Mouse (Mus musculus): Measurements from ENCODE around the gene Lrguk. TPM values are rescaled to one million over a fixed set of nuclear protein-coding genes. Genes with fewer than 3 reads are reported as not detected.

Lrguk gene
- polyA plus RNA-seq, 1 experiment from 2014 or later, result 2.2 TPM

DNA sequence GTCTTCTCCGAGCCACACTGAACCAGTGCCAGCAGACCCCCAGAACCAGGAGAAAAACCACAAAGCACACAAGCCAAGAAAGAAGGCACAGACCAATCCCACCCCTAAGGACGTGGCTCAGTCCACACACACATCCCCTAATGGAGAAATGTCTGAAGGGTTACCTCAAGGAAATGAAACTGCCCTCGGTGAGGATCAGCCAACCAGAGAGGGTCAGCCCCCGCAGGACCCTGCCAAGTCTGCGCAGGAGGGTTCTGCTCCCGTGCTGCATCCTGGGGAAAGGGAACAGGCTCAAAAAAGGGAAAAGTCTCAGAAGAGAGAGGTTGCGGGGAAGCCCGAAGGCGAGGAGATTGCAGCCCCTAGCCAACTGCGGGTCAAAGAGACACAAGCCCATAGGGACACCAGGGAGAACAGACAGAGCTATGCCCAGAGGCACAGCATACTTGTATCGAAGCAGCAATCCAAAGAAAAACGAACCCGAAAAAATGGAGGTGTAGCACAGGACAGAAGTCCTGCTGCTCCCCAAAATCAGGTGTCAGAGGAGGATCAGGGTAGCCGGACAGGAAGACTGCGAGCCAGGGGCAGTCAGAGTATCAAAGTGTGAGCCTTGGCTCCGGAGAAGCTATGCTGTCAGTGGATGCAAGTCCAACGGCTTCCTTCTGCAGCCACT, 74.1 kb downstream of the Lrguk start:
- H3K36me3 ChIP-seq (ENCODE audit: control insufficient read depth, insufficient read depth, low read length), result no peaks in the 10 kb centered on the region

DNA sequence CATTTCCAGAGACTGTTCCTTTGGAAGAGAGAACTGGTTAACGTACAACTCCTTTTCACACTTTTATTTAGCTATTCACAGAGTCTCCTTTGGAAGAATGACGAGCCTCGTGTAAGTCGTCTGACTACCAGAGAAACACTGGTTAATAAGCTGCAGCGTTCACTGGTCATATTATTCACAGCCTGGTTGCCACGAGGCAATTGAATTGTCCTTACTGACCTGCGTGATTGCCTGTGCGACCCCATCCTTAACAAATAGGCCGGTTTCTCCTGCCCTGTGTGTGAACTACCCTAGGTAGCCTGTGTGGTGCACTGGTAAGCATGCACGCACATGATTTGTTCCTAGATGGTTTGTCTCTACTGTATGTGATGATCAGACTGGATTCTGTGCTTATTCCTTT, 81.3 kb downstream of the Lrguk start:
- Histone ChIP-seq H3K9ac (ENCODE audit: low read length) (no peak overlapping the region), H3K4me2 (ENCODE audit: low read depth, low read length, severe bottlenecking) (no peak overlapping the region), H3K27ac (ENCODE audit: low read depth, low read length) (no peak overlapping the region), H3K27me3 (ENCODE audit: control insufficient read depth, insufficient read depth, low read length) (no peaks in the 10 kb centered on the region), H3K9me3 (ENCODE audit: control insufficient read depth, low read length) (no peaks in the 10 kb centered on the region), H3K4me3 (ENCODE audit: low read depth, low read length) (no peak overlapping the region), H3K36me3 (ENCODE audit: control insufficient read depth, insufficient read depth, low read length) (no peaks in the 10 kb centered on the region), H3K4me1 (replicated peaks; ENCODE audit: control insufficient read depth, insufficient read depth, low read length) (peaks cover 4% of the 10 kb centered on the region; the same call in 1 of the 2 replicates)
- no peak for DNase-seq (ENCODE audit: low spot score)
- 25% methylated on average over 10 of the region's 10 CpGs for WGBS
- no peak for ATAC-seq (replicated peaks; ENCODE audit: low FRiP score)

More for the DNA sequence above, 74.1 kb downstream of the Lrguk start:
- no peak overlapping the region for H3K9ac ChIP-seq (ENCODE audit: low read length)
- no peak overlapping the region for H3K4me2 ChIP-seq (ENCODE audit: low read depth, low read length, severe bottlenecking)
- WGBS, result 91% methylated on average over 17 of the region's 17 CpGs
- H3K9me3 ChIP-seq (ENCODE audit: control insufficient read depth, low read length), result no peaks in the 10 kb centered on the region
- no peaks in the 10 kb centered on the region for H3K27me3 ChIP-seq (ENCODE audit: control insufficient read depth, insufficient read depth, low read length)
- H3K27ac ChIP-seq (ENCODE audit: low read depth, low read length), result no peak overlapping the region
- no peak overlapping the region for H3K4me3 ChIP-seq (ENCODE audit: low read depth, low read length)
- ATAC-seq (replicated peaks; ENCODE audit: low FRiP score), result no peak
- DNase-seq (ENCODE audit: low spot score), result no peak
- no peaks in the 10 kb centered on the region for H3K4me1 ChIP-seq (replicated peaks; ENCODE audit: control insufficient read depth, insufficient read depth, low read length)

DNA sequence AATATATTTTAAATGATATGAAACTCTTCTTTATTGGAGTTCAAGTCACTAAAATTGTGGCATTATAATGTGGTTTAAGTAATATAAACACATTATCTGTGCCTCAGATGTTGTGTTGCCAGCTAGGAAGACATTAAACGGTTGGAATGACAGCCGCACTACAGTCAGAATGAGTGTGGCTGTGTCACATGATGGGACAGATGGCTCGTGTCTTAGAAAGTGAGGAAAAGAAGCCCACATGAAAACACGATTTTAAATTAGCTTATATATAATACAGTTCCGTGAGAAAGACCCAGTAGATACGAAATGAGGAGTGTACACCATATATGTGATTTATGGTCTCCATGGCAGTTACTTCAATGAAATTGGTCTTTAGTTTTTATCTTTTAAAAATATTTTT, 82.2 kb downstream of the Lrguk start:
- no peak for ATAC-seq (replicated peaks; ENCODE audit: low FRiP score)
- whole genome bisulfite sequencing, result 87% methylated on average over 6 of the region's 6 CpGs
- DNase-seq (ENCODE audit: low spot score), result no peak

DNA sequence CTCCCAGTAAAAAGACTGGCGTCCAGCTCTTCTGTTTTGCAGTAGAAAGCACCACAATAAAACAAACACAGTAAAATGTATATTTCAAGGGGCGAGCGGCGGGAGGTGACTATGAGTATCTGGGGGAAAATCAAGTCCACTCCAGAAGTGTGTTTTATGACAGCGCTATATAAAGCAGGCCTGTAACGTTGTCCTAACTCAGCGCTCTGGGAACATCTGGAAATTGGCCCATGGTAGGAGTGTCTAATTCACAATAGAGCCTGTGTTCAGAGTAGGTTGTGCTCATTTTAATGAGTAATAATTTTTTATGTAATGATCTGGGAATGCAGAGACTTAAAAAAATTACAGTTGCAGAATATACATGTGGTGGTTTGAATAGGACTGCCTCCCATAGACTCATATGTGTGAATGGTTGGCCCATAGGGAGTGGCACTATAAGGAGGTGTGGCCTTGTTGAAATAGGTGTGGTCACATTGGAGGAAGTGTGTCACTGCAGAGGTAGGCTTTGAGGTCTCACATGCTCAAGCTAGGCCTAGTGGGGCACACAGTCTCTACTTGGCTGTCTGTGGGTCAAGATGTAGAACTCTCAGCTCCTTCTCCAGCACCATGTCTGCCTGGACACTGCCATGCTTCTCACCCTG, 87.7 kb downstream of the Lrguk start:
- Histone ChIP-seq H3K36me3 (ENCODE audit: control insufficient read depth, insufficient read depth, low read length) (no peaks in the 10 kb centered on the region), H3K27ac (ENCODE audit: low read depth, low read length) (no peak overlapping the region), H3K4me1 (replicated peaks; ENCODE audit: control insufficient read depth, insufficient read depth, low read length) (no peaks in the 10 kb centered on the region), H3K9ac (ENCODE audit: low read length) (no peak overlapping the region), H3K9me3 (ENCODE audit: control insufficient read depth, low read length) (no peaks in the 10 kb centered on the region), H3K27me3 (ENCODE audit: control insufficient read depth, insufficient read depth, low read length) (no peaks in the 10 kb centered on the region), H3K4me3 (ENCODE audit: low read depth, low read length) (no peak overlapping the region), H3K4me2 (ENCODE audit: low read depth, low read length, severe bottlenecking) (no peak overlapping the region)
- DNase-seq (ENCODE audit: low spot score) (no peak), ATAC-seq (replicated peaks; ENCODE audit: low FRiP score) (no peak)
- 95% methylated on average over 7 of the region's 7 CpGs for WGBS

More for the DNA sequence above, 82.2 kb downstream of the Lrguk start:
- Histone ChIP-seq H3K9ac (ENCODE audit: low read length) (no peak overlapping the region), H3K27ac (ENCODE audit: low read depth, low read length) (no peak overlapping the region), H3K27me3 (ENCODE audit: control insufficient read depth, insufficient read depth, low read length) (no peaks in the 10 kb centered on the region), H3K4me2 (ENCODE audit: low read depth, low read length, severe bottlenecking) (no peak overlapping the region), H3K4me3 (ENCODE audit: low read depth, low read length) (no peak overlapping the region), H3K9me3 (ENCODE audit: control insufficient read depth, low read length) (no peaks in the 10 kb centered on the region), H3K36me3 (ENCODE audit: control insufficient read depth, insufficient read depth, low read length) (no peaks in the 10 kb centered on the region), H3K4me1 (replicated peaks; ENCODE audit: control insufficient read depth, insufficient read depth, low read length) (peaks cover 4% of the 10 kb centered on the region; the same call in 1 of the 2 replicates)

DNA sequence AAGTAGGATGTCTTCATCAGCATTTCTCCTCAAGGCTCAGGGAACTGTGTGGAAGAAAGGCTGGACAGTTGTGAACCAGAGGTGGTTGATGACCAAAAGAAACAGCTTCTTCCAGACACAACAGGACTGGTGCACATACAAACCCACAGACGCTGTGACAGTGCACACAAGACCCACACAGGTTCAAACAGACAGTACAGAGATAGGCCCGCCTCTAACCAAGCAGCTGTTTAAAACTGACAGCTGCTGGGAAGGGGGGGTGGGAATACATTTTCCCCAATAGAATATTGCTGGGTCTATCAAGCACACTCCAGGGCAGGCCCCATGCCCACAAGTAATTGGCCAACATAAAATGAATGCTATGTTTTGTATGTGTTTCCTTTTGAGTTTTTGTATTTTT, 95.2 kb downstream of the Lrguk start:
- no peaks in the 10 kb centered on the region for H3K9me3 ChIP-seq (ENCODE audit: control insufficient read depth, low read length)
- H3K36me3 ChIP-seq (ENCODE audit: control insufficient read depth, insufficient read depth, low read length), result no peaks in the 10 kb centered on the region
- no peak overlapping the region for H3K4me3 ChIP-seq (ENCODE audit: low read depth, low read length)
- H3K4me1 ChIP-seq (replicated peaks; ENCODE audit: control insufficient read depth, insufficient read depth, low read length), result no peaks in the 10 kb centered on the region
- H3K27ac ChIP-seq (ENCODE audit: low read depth, low read length), result no peak overlapping the region
- WGBS, result 87% methylated on average over 2 of the region's 2 CpGs
- no peak overlapping the region for H3K9ac ChIP-seq (ENCODE audit: low read length)
- ATAC-seq (replicated peaks; ENCODE audit: low FRiP score), result no peak
- no peak for DNase-seq (ENCODE audit: low spot score)
- no peaks in the 10 kb centered on the region for H3K27me3 ChIP-seq (ENCODE audit: control insufficient read depth, insufficient read depth, low read length)
- H3K4me2 ChIP-seq (ENCODE audit: low read depth, low read length, severe bottlenecking), result no peak overlapping the region

DNA sequence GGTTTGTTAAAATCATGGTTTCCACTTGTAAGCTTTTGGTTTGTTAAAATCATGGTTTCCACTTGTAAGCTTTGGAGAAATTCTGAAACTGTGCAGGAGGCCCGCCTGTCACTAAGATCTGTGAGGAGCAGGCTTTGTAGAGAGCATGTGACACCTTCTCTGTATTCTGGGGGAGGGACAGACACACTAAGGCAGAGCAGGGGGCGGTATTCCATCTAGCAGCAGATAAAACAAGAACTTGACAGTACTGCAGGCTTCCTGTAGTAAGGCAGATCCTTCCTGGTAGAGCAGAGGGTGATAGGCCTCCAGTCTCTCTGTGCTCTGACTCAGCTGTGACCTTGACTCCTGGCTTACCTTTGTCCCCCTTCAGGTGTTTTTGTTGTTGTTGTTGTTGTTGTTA, 100.0 kb downstream of the Lrguk start:
- Histone ChIP-seq H3K36me3 (ENCODE audit: control insufficient read depth, insufficient read depth, low read length) (no peaks in the 10 kb centered on the region), H3K4me2 (ENCODE audit: low read depth, low read length, severe bottlenecking) (no peak overlapping the region), H3K27ac (ENCODE audit: low read depth, low read length) (no peak overlapping the region), H3K4me3 (ENCODE audit: low read depth, low read length) (no peak overlapping the region), H3K27me3 (ENCODE audit: control insufficient read depth, insufficient read depth, low read length) (no peaks in the 10 kb centered on the region), H3K9me3 (ENCODE audit: control insufficient read depth, low read length) (no peaks in the 10 kb centered on the region), H3K9ac (ENCODE audit: low read length) (no peak overlapping the region), H3K4me1 (replicated peaks; ENCODE audit: control insufficient read depth, insufficient read depth, low read length) (no peaks in the 10 kb centered on the region)
- ATAC-seq (replicated peaks; ENCODE audit: low FRiP score), result no peak
- DNase-seq (ENCODE audit: low spot score), result no peak
- 89% methylated on average over 2 of the region's 2 CpGs for WGBS

- H3K4me2 ChIP-seq (ENCODE audit: low read depth, low read length, severe bottlenecking), result no peak overlapping the region
- ATAC-seq (replicated peaks; ENCODE audit: low FRiP score) (no peak), DNase-seq (ENCODE audit: low spot score) (no peak)
- WGBS, result 86% methylated on average over 9 of the region's 9 CpGs
- no peaks in the 10 kb centered on the region for H3K4me1 ChIP-seq (replicated peaks; ENCODE audit: control insufficient read depth, insufficient read depth, low read length)
- no peak overlapping the region for H3K4me3 ChIP-seq (ENCODE audit: low read depth, low read length)
- no peaks in the 10 kb centered on the region for H3K27me3 ChIP-seq (ENCODE audit: control insufficient read depth, insufficient read depth, low read length)
- H3K9me3 ChIP-seq (ENCODE audit: control insufficient read depth, low read length), result no peaks in the 10 kb centered on the region
- H3K36me3 ChIP-seq (ENCODE audit: control insufficient read depth, insufficient read depth, low read length), result no peaks in the 10 kb centered on the region
- no peak overlapping the region for H3K9ac ChIP-seq (ENCODE audit: low read length)
- no peak overlapping the region for H3K27ac ChIP-seq (ENCODE audit: low read depth, low read length)
Observed at GRCm38 (mm10) chr6:34132391-34132790, 103.1 kb downstream of the Lrguk start.

DNA sequence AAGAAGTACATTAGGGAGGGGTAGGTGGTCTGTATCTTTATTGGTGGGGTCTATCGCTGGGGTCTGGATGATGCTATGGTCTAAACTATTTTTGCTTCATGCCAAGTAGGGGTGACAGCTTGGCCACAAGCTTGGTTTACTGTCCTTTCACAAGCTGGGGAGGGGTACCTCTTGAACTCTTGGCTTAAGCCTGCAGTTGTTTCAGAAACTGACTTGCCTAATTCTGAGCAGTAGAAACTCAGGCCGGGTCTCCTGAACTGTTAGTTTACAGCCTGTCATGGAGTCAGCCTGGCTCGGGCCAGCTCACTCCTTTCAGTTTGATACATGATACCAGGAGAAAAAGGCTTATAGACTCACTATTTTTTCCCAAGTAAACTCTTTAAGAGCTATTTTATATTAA, 109.1 kb downstream of the Lrguk start:
- Histone ChIP-seq H3K9ac (ENCODE audit: low read length) (no peak overlapping the region), H3K4me2 (ENCODE audit: low read depth, low read length, severe bottlenecking) (no peak overlapping the region), H3K27ac (ENCODE audit: low read depth, low read length) (no peak overlapping the region), H3K9me3 (ENCODE audit: control insufficient read depth, low read length) (no peaks in the 10 kb centered on the region), H3K4me3 (ENCODE audit: low read depth, low read length) (no peak overlapping the region), H3K27me3 (ENCODE audit: control insufficient read depth, insufficient read depth, low read length) (no peaks in the 10 kb centered on the region), H3K36me3 (ENCODE audit: control insufficient read depth, insufficient read depth, low read length) (no peaks in the 10 kb centered on the region), H3K4me1 (replicated peaks; ENCODE audit: control insufficient read depth, insufficient read depth, low read length) (no peaks in the 10 kb centered on the region)
- DNase-seq (ENCODE audit: low spot score) (no peak), ATAC-seq (replicated peaks; ENCODE audit: low FRiP score) (no peak)
- 88% methylated on average over 3 of the region's 3 CpGs for WGBS

GRCm38 (mm10) chr6:34142931-34143330, 113.7 kb downstream of the Lrguk start:
- H3K36me3 ChIP-seq (ENCODE audit: control insufficient read depth, insufficient read depth, low read length), result no peaks in the 10 kb centered on the region
- H3K4me2 ChIP-seq (ENCODE audit: low read depth, low read length, severe bottlenecking), result no peak overlapping the region
- no peak overlapping the region for H3K4me3 ChIP-seq (ENCODE audit: low read depth, low read length)
- 66% methylated on average over 11 of the region's 11 CpGs for WGBS
- H3K27ac ChIP-seq (ENCODE audit: low read depth, low read length), result no peak overlapping the region
- no peak overlapping the region for H3K9ac ChIP-seq (ENCODE audit: low read length)
- ATAC-seq (replicated peaks; ENCODE audit: low FRiP score), result no peak
- H3K27me3 ChIP-seq (ENCODE audit: control insufficient read depth, insufficient read depth, low read length), result no peaks in the 10 kb centered on the region
- H3K9me3 ChIP-seq (ENCODE audit: control insufficient read depth, low read length), result no peaks in the 10 kb centered on the region
- no peak for DNase-seq (ENCODE audit: low spot score)
- no peaks in the 10 kb centered on the region for H3K4me1 ChIP-seq (replicated peaks; ENCODE audit: control insufficient read depth, insufficient read depth, low read length)

Measured in forebrain, embryonic 11.5 days (tissue).